Mouse (Mus musculus) liver (tissue): Measurements from ENCODE around the gene Cspg4.

Source experiments
- DNase-seq: peaks from one replicate; pipeline ENCODE4 v3.0.0-alpha.2; 2020; ENCODE audit warnings: mixed read lengths

Gene Cspg4

GRCm38 (mm10) chr9:56864832-56865231 lies at the start of gene Cspg4:
Gene Cspg4, plus strand, starts transcription at chr9:56865033.
- peak; percentile 49 for DNase-seq

DNA sequence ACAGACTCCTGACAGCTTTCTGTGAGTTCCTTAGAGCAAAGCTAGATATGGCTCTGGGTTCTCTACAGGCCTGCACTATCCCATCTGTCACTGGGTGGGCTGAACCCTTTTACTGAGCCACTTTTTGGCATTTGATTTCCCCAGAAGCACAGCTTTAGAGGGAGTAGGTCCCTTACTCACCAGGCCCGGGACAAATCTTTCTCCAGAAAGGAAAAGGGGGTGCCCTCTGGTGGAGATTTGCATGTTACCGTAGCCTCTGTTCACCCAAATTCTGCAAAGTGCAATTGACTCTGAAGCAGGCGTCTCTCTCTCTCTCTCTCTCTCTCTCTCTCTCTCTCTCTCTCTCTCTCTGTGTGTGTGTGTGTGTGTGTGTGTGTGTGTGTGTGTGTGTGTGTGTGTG lies 39.9 kb upstream of the Cspg4 start:
- no peak for DNase-seq

- DNase-seq: no peak
Observed at GRCm38 (mm10) chr9:56825476-56826213, 39.2 kb upstream of the Cspg4 start.

- DNase-seq: no peak
Observed at GRCm38 (mm10) chr9:56828146-56828545, 36.7 kb upstream of the Cspg4 start.

DNA sequence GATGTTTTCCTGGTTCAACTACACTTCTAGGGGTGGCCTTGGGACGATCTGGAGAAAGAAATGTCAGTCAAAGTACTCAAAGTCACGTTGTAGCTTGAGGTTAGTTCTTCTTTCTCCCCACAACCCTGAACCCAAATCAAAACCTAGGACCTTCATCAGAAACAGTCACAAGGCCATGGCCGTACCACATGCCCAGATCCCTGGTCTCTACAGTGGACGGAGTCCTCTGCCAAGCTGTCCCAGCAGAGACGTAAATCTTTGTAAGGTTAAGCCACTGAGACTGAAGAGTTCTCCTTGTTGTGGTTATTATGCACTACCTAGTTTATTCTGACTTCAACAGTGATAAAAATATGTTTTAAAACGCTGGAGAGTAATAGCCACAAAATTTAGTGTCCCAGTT lies 36.0 kb upstream of the Cspg4 start:
- DNase-seq: no peak

DNA sequence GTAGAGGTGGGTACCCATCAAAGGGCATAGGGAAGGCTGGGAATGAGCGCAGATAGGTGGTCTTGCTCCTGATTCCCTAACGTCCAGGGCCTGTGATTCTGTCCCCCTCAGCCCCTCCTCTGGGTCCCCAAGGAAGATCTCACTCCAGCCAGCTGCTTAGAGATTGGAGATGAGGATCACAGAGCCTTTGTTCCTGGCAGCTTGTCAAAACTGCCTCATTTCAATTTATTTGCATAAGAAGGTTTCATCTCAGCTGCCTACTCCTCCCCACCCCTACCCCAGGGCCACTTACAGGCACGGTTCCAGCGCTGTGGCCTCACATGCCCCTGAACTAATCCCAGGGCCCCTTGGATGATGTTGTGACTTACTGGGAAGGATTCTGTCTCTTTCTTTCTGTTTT lies 34.7 kb upstream of the Cspg4 start:
- DNase-seq: no peak

DNA sequence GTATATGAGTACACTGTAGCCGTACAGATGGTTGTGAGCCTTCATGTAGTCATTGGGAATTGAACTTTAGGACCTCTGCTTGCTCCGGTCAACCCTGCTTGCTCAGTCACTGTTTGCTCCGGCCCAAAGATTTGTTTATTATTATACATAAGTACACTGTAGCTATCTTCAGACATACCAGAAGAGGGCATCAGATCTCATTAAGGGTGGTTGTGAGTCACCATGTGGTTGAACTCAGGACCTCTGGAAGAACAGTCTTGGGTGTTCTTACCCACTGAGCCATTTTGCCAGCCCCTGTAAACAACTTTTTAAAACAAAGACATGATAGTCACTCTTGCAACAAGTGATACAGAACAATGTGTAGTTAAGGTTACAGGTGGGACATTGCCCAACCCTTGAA lies 32.9 kb upstream of the Cspg4 start:
- no peak for DNase-seq

DNA sequence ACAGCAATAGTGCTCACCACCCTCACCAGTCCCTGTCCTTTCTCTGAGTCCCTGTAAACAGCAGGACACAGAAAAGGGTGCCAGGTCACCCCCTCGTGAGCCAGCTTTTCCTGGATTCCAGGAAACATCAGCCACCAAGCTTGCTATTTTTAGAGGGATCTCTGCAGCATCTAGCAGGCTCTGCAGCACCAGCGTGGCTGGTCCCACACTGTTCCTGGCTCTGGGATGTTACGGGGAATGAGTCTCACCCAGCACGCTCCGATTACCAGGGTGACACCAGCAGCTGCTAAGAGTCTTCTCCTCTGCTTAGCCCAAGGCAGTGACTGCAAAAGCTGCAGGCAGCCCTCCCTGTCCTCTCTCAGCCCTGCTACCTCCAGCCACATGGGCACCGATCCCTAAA lies 31.9 kb upstream of the Cspg4 start:
- no peak for DNase-seq

GRCm38 (mm10) chr9:56835152-56835551 lies 29.7 kb upstream of the Cspg4 start:
- DNase-seq: no peak

- no peak for DNase-seq
Observed at GRCm38 (mm10) chr9:56840721-56841120, 24.1 kb upstream of the Cspg4 start.

DNA sequence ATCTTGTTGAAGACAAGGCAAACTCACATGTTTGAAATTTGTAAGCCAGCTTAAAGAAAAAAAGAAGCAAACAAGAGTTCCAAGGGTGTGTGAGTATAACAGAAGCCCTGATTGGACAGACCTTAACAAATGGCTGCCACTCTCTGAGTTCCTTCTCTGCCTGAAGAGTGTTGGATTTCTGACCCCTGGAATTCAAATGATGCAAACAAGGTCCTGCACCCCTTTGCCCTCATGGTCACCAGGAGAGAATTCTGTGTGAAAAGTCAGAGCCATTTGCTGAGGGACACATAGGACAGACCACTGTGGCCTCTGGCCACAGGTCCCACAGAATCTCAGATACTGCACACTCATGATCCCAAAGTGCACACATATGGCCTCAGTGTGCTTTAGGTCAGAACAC lies 23.0 kb upstream of the Cspg4 start:
- DNase-seq: no peak

- DNase-seq: no peak
Observed at GRCm38 (mm10) chr9:56842303-56842719, 22.5 kb upstream of the Cspg4 start.

- peak; percentile 46 for DNase-seq
Observed at GRCm38 (mm10) chr9:56843679-56844188, 21.1 kb upstream of the Cspg4 start.

- no peak for DNase-seq
Observed at GRCm38 (mm10) chr9:56844644-56845043, 20.2 kb upstream of the Cspg4 start.

DNA sequence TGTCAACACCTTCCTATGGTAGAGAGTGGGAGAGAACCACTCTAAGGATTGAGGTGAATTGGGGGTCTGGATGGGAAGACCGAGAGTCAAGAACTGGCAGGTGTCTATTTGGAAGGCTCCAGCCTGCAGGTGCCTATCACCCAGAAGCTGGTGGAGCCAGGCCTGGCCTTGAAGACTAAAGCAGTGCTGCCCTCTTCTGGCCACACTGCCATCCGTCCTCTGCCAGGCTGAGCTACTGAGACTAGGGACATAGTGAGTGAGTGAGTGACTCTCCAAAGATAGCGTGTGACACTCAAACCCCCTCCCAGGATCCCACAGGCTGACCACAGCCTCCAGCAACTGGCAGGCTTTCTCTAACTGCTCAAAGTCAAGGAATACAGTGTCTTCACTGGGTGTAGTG lies 17.3 kb upstream of the Cspg4 start:
- DNase-seq: peak; percentile 57

DNA sequence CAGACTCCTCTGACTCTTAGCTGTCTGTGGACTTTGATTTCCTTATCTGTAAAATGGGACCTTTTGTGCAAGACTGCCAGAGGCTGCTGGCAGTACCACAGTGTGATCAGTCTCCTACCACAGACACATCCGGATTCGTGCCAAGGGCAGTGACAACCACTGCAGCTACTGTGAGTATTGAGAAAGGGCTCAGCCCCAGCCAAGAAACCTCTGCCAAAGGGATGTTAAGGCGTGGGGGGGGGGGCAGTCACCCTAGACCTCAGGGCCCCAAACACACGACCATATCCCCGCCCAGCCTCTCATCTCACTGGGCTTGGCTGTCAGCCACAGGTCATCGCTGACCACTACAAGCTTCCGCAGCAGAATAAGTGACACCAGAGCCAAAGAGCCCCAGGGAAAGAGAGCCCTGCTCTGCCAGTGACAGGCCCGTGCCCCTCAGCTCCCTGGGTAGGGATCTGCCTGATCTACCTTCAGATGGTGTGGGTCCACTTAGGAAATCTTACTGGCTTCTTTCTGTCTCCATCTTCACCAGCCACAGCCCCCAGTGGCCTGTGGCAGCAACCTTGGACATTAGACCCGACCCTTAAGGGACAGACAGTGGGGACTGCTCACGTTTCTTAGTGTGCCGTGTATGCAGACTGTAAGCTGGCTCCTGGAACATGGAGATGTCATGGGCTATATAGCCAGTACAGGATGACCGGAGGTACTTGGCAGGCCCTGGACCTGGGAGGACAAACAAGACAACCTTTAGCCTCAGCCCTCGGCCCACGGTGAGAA lies 14.5 kb upstream of the Cspg4 start:
- DNase-seq: no peak

GRCm38 (mm10) chr9:56850905-56851252 lies 14.0 kb upstream of the Cspg4 start:
- no peak for DNase-seq

DNA sequence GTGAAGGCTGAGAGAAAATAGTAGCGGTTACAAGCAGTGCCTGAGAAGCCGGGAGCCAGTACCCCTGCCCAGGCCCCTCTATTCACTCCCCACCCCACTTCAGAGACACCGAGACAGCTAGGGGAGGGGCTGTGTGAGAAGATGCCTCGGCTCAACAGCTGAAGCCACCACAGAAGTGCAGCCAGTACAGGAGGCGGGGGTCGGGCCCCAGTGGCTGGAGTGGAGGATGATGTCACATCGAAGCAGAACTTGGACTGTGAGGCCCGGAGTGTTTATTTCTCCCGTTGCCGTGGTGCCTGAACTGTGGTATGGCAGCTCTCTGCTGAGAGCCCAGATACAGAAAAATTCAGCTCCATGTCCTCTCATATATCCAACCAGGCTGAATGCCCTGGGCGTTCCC lies 13.1 kb upstream of the Cspg4 start:
- DNase-seq: no peak

GRCm38 (mm10) chr9:56857463-56857862 lies 7.4 kb upstream of the Cspg4 start:
- DNase-seq: no peak

DNA sequence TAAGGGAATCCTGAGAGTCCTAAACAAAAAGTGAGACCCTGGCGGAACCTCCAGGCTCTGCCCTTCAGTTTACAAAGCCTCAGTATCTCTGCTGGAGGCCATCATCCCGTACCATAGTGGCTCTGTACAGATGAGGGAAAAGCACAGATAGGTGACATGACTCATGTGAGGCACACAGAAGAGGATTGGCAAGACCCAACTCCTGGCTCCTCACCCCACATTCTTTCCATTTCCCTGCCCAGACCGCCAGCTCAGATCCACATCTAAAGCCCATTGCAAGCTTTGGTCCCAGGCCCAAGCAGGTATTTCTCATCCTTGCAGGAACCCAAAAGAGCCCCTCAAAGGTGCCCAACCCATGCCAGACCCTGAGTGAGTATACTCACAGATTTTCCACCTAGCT lies 4.8 kb upstream of the Cspg4 start:
- DNase-seq: no peak

GRCm38 (mm10) chr9:56860486-56861269 lies 4.2 kb upstream of the Cspg4 start:
- DNase-seq: no peak

GRCm38 (mm10) chr9:56862863-56863262 lies 2.0 kb upstream of the Cspg4 start:
- no peak for DNase-seq

- no peak for DNase-seq
Observed at GRCm38 (mm10) chr9:56864216-56864729, 560 bp upstream of the Cspg4 start, which contains the start of gene Odf3l1. Gene Odf3l1, minus strand, starts transcription at chr9:56864679.
